Mouse (Mus musculus) limb, embryonic 13.5 days (tissue): Measurements from ENCODE around the gene 4930578C19Rik. TPM values are rescaled to one million over a fixed set of nuclear protein-coding genes. Genes with fewer than 3 reads are reported as not detected.
"Not testable (repeated sequence)": the region's sequence is repeated elsewhere in the genome, so short reads cannot be mapped to it uniquely, and the experiment has no call there.

Source experiments
- ATAC-seq: fragments of 200-750 bp; cut with Nextera tagmentation; 2 replicates; pipeline ENCODE4 v1.8.0; 2017; ENCODE audit warnings: low read depth, moderate number of reproducible peaks, moderate TSS enrichment; ENCODE audit not compliant: low FRiP score
- H3K27ac ChIP-seq: fragments of 300-500 bp; sonication (generic); 2 replicates; pipeline ENCODE4 v1.5.1; 2015; ENCODE audit warnings: inconsistent platforms, mild to moderate bottlenecking, moderate library complexity
- H3K27me3 ChIP-seq: fragments of 300-500 bp; sonication (generic); 2 replicates; pipeline ENCODE4 v1.6.1; 2015; ENCODE audit warnings: mild to moderate bottlenecking, inconsistent platforms
- H3K36me3 ChIP-seq: fragments of 300-500 bp; sonication (generic); 2 replicates; pipeline ENCODE4 v1.6.1; 2015; ENCODE audit warnings: inconsistent platforms, mild to moderate bottlenecking, moderate library complexity
- H3K4me1 ChIP-seq: fragments of 300-500 bp; sonication (generic); 2 replicates; pipeline ENCODE4 v1.6.1; 2015; ENCODE audit warnings: inconsistent platforms
- H3K4me2 ChIP-seq: fragments of 300-500 bp; sonication (generic); replicated peaks from 2 replicates; pipeline ENCODE4 v1.6.1; 2015; ENCODE audit warnings: inconsistent platforms, mild to moderate bottlenecking, moderate library complexity
- H3K4me3 ChIP-seq: fragments of 300-500 bp; sonication (generic); 2 replicates; pipeline ENCODE4 v1.5.1; 2015; ENCODE audit warnings: moderate library complexity, mild to moderate bottlenecking, inconsistent platforms
- H3K9ac ChIP-seq: fragments of 300-500 bp; sonication (generic); 2 replicates; pipeline ENCODE4 v1.6.1; 2015; ENCODE audit warnings: mild to moderate bottlenecking, inconsistent platforms
- H3K9me3 ChIP-seq: fragments of 300-500 bp; sonication (generic); 2 replicates; pipeline ENCODE4 v1.6.1; 2016; ENCODE audit warnings: inconsistent platforms
- WGBS: fragments of 180-500 bp; shearing (Covaris S2); methylation state at CpG from one replicate; pipeline ENCODE4 v1.1.7; 2015; 5-methylcytosine and 5-hydroxymethylcytosine counted together
- polyA plus RNA-seq: library from polyadenylated mRNA; unstranded; fragments of >200 nt; fragmentation: Nextera tagmentation; extraction: Ambion mirVana; gene quantifications from 2 replicates; pipeline ENCODE4 v1.2.1, GENCODE M21; 2015

Gene 4930578C19Rik
- polyA plus RNA-seq, 1 experiment from 2014 or later, result 0.89 TPM

- Histone ChIP-seq H3K4me3 (no peak overlapping the region), H3K4me2 (no peak overlapping the region), H3K4me1 (no peaks in the 10 kb centered on the region), H3K27ac (no peak overlapping the region), H3K9ac (no peak overlapping the region), H3K36me3 (no peaks in the 10 kb centered on the region), H3K27me3 (no peaks in the 10 kb centered on the region), H3K9me3 (no peaks in the 10 kb centered on the region)
- ATAC-seq, result no peak
- 49% methylated on average over 10 of the region's 10 CpGs for WGBS
These were observed 58.9 kb downstream of the 4930578C19Rik start for GRCm38 (mm10) chrX:18402296-18402695.

DNA sequence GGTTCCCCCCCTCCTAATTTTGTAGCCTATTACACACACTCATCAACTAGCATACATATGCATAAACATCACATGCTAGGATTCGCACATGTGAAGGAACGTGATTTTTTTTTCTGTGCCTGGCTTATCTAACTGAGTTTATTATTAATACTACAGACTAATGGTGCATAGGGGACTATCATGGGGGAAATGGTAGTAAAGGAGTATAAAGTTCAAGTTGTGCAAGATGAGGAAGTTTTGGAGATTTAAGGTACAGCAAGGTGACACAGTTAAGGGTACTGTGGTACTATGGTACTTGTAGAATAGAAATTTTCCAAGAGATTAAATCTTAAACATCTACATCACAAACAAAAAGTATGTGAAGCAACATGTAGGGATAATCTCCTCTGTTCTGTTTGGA lies 64.5 kb downstream of the 4930578C19Rik start:
- no peak overlapping the region for H3K27ac ChIP-seq
- H3K4me2 ChIP-seq, result no peak overlapping the region
- 85% methylated on average over 2 of the region's 2 CpGs for WGBS
- H3K9ac ChIP-seq, result no peak overlapping the region
- no peaks in the 10 kb centered on the region for H3K36me3 ChIP-seq
- H3K4me1 ChIP-seq, result no peaks in the 10 kb centered on the region
- no peaks in the 10 kb centered on the region for H3K9me3 ChIP-seq
- no peak for ATAC-seq
- H3K27me3 ChIP-seq, result no peaks in the 10 kb centered on the region
- H3K4me3 ChIP-seq, result no peak overlapping the region

DNA sequence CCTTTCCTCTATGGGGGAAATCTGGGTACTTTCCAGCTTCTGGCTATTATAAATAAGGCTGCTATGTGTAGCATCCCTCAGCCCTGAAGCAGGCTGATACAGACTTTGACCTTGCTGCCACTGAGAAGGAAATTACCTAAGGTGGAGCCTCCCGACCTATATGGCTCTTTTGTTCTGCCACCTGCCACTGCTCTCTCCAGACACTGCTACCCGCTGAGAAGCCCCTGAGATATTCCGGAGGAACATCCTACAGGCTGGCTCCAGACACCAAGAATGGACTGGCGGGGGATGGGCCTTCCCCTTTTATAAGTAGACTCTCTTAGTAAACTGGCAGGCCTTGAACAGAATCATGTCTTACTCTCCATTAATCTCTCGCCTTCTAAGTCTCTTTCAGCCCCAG lies 77.0 kb downstream of the 4930578C19Rik start:
- not testable (repeated sequence) for ATAC-seq, H3K4me1 ChIP-seq
- 85% methylated on average over 5 of the region's 5 CpGs for WGBS

More for the DNA sequence above, 77.0 kb downstream of the 4930578C19Rik start:
- H3K9me3 ChIP-seq, H3K36me3 ChIP-seq, H3K9ac ChIP-seq, H3K4me3 ChIP-seq, H3K4me2 ChIP-seq, H3K27me3 ChIP-seq, H3K27ac ChIP-seq: not testable (repeated sequence)
